Comparison of ENCODE assay signal across 16 mouse cellular contexts in genomic region chr19:16204776-16205680, GRCm38 (mm10).
DNase-seq lines count a peak whose midpoint lies in the region; ATAC-seq and TF ChIP-seq lines count a peak whose summit lies in the region.
"Had no signal": no experiment of that assay in that cellular context is flagged by ENCODE, and none has a peak within 500 bp of the region (broad histone marks: within the 10 kb centered on the region; RNA-seq: fewer than 3 reads in every experiment).

No protein-coding gene starts in this region.

- H3K9ac ChIP-seq in lung, embryonic 15.5 days = no peak overlapping the region
- H3K9ac ChIP-seq in stomach, postnatal 0 days (ENCODE audit: low read length) = no peak overlapping the region
- H3K9ac ChIP-seq: forebrain, embryonic 15.5 days; liver, embryonic 14.5 days; midbrain, embryonic 12.5 days; stomach, embryonic 15.5 days had no signal

- no peak for TF ChIP-seq POLR2A in thymus, adult 2 months (IDR thresholded peaks at IDR 0.05; ENCODE audit: control insufficient read depth, extremely low read depth, insufficient read depth, low read length, poor library complexity)

- H3K27me3 ChIP-seq in lung, embryonic 15.5 days = no peaks in the 10 kb centered on the region
- H3K27me3 ChIP-seq in stomach, postnatal 0 days (ENCODE audit: control insufficient read depth, insufficient read depth, low read length) = no peaks in the 10 kb centered on the region
- H3K27me3 ChIP-seq in thymus, adult 2 months (ENCODE audit: control insufficient read depth, insufficient read depth, low read length) = no peaks in the 10 kb centered on the region
- H3K27me3 ChIP-seq: forebrain, embryonic 15.5 days; midbrain, embryonic 12.5 days; stomach, embryonic 15.5 days had no signal

- 53% methylated on average over 7 of the region's 7 CpGs for WGBS in lung, embryonic 15.5 days
- WGBS in stomach, postnatal 0 days = 67% methylated on average over 7 of the region's 7 CpGs
- WGBS in thymus, adult 2 months = 83% methylated on average over 7 of the region's 7 CpGs

- no peak overlapping the region for H3K4me2 ChIP-seq in lung, embryonic 15.5 days
- H3K4me2 ChIP-seq in stomach, postnatal 0 days (replicated peaks; ENCODE audit: low read depth) = no peak overlapping the region
- H3K4me2 ChIP-seq: forebrain, embryonic 15.5 days; midbrain, embryonic 12.5 days; stomach, embryonic 15.5 days had no signal

- ATAC-seq in lung, embryonic 15.5 days (ENCODE audit: borderline replicate concordance, extremely low read depth, low FRiP score, low TSS enrichment) = no peak; the same call in 1 of the 2 replicates
- ATAC-seq in stomach, postnatal 0 days (ENCODE audit: low FRiP score, low TSS enrichment) = no peak
- ATAC-seq: forebrain, embryonic 15.5 days had no signal

- TF ChIP-seq EP300 in stomach, postnatal 0 days (optimal IDR thresholded peaks at IDR 0.05) = no peak

- no peak overlapping the region for H3K4me3 ChIP-seq in lung, embryonic 15.5 days
- H3K4me3 ChIP-seq in stomach, postnatal 0 days (ENCODE audit: low read depth, low read length) = no peak overlapping the region
- H3K4me3 ChIP-seq in thymus, adult 2 months (ENCODE audit: control insufficient read depth, insufficient read depth, low read length) = no peak overlapping the region
- H3K4me3 ChIP-seq: forebrain, embryonic 15.5 days; hindbrain, embryonic 10.5 days; midbrain, embryonic 12.5 days; stomach, embryonic 15.5 days had no signal

- H3K9me3 ChIP-seq in lung, embryonic 15.5 days = no peaks in the 10 kb centered on the region
- no peaks in the 10 kb centered on the region for H3K9me3 ChIP-seq in stomach, postnatal 0 days (ENCODE audit: control insufficient read depth, low read length)
- H3K9me3 ChIP-seq: forebrain, embryonic 15.5 days; G1E; hindbrain, embryonic 10.5 days; midbrain, embryonic 12.5 days; stomach, embryonic 15.5 days had no signal

- no peak for TF ChIP-seq CTCF in stomach, postnatal 0 days (IDR thresholded peaks at IDR 0.05; ENCODE audit: low read depth)
- TF ChIP-seq CTCF in thymus, adult 2 months (IDR thresholded peaks at IDR 0.05; ENCODE audit: borderline replicate concordance, control insufficient read depth, extremely low read depth, insufficient read depth, low read length, poor library complexity) = no peak

- H3K27ac ChIP-seq in lung, embryonic 15.5 days = peak overlapping the region; percentile 47; the same call in 1 of the 2 replicates
- peak overlapping the region; percentile 70 for H3K27ac ChIP-seq in stomach, postnatal 0 days (replicated peaks)
- H3K27ac ChIP-seq in thymus, adult 2 months (ENCODE audit: control insufficient read depth, insufficient read depth, low read length) = no peak overlapping the region
- H3K27ac ChIP-seq: forebrain, embryonic 15.5 days; hindbrain, embryonic 10.5 days; kidney, postnatal 0 days; liver, embryonic 14.5 days; midbrain, embryonic 12.5 days; stomach, embryonic 15.5 days had no signal

- peak; percentile 47 for DNase-seq in adrenal gland, adult 2 months
- no peak for DNase-seq in adrenal gland, postnatal 14 days
- peak; percentile 44 for DNase-seq in right cerebral cortex, adult 18-20 months
- no peak for DNase-seq in right cerebral cortex, postnatal 36 days (ENCODE audit: low spot score in 2 of 2)
- DNase-seq in stomach, postnatal 0 days (ENCODE audit: low spot score) = no peak
- DNase-seq in cerebellum, postnatal 36 days = no peak
- DNase-seq in thymus, adult 2 months = no peak
- DNase-seq: cerebellum, adult 2 months had no signal

- H3K4me1 ChIP-seq in lung, embryonic 15.5 days = peaks cover 23% of the 10 kb centered on the region
- H3K4me1 ChIP-seq in stomach, postnatal 0 days (replicated peaks; ENCODE audit: control insufficient read depth, insufficient read depth) = no peaks in the 10 kb centered on the region; the same call in 1 of the 2 replicates
- no peaks in the 10 kb centered on the region; the same call in 1 of the 2 replicates for H3K4me1 ChIP-seq in thymus, adult 2 months (replicated peaks; ENCODE audit: control insufficient read depth, insufficient read depth, low read length)
- H3K4me1 ChIP-seq: hindbrain, embryonic 10.5 days; midbrain, embryonic 12.5 days; stomach, embryonic 15.5 days had no signal

- no peaks in the 10 kb centered on the region for H3K36me3 ChIP-seq in lung, embryonic 15.5 days
- no peaks in the 10 kb centered on the region for H3K36me3 ChIP-seq in stomach, postnatal 0 days (ENCODE audit: control insufficient read depth, insufficient read depth, low read length)
- H3K36me3 ChIP-seq in thymus, adult 2 months (ENCODE audit: control insufficient read depth, insufficient read depth, low read length) = no peaks in the 10 kb centered on the region
- H3K36me3 ChIP-seq: forebrain, embryonic 15.5 days; G1E; hindbrain, embryonic 10.5 days; midbrain, embryonic 12.5 days; stomach, embryonic 15.5 days had no signal

Comparison
In these comparisons a context has a peak if more than half of its experiments do, and no peak if none do; other contexts are left out.
1. DNase-seq: peak in adrenal gland, adult 2 months (single experiment) and right cerebral cortex, adult 18-20 months (single experiment); none in adrenal gland, postnatal 14 days (single experiment), right cerebral cortex, postnatal 36 days (0 of 2), stomach, postnatal 0 days (single experiment), cerebellum, postnatal 36 days (0 of 2) and thymus, adult 2 months (single experiment).